10 mouse cellular contexts compared by ENCODE assay signal in the genomic region with DNA sequence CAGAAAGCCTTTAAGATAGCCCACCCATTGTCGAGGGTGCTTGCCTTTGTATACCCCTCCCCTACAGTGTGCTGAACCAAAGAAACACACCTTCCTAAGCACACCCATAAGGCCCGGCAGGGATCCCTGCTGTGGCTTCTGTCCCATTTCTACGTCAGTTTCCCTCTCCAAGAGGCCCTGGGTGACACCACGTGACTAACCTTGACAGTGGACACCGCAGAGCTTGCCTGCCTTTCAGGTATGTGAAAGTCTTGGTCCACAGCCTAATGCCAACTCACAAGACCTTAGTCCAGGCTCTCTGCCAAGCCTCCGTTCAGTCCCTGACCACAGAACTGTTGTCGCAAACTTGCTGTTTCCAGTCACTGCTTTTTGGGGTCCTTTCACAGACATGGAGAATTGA. TPM values are rescaled to one million over a fixed set of nuclear protein-coding genes. Genes with fewer than 3 reads are reported as not detected.
DNase-seq lines count a peak whose midpoint lies in the region; ATAC-seq and TF ChIP-seq lines count a peak whose summit lies in the region.
"Had no signal": no experiment of that assay in that cellular context is flagged by ENCODE, and none has a peak within 500 bp of the region (broad histone marks: within the 10 kb centered on the region; RNA-seq: fewer than 3 reads in every experiment).

No protein-coding gene starts in this region.

- H3K4me1 ChIP-seq in G1E (ENCODE audit: insufficient read depth, low read depth, low read length): peaks cover 41% of the 10 kb centered on the region
- H3K4me1 ChIP-seq in lung, embryonic 15.5 days: no peaks in the 10 kb centered on the region
- no peaks in the 10 kb centered on the region for H3K4me1 ChIP-seq in hindbrain, embryonic 16.5 days (ENCODE audit: control insufficient read depth, insufficient read depth, low read depth, low read length)
- H3K4me1 ChIP-seq: embryonic facial prominence, embryonic 15.5 days; limb, embryonic 13.5 days had no signal

- no peaks in the 10 kb centered on the region for H3K36me3 ChIP-seq in G1E (replicated peaks)
- no peaks in the 10 kb centered on the region for H3K36me3 ChIP-seq in lung, embryonic 15.5 days
- H3K36me3 ChIP-seq in hindbrain, embryonic 16.5 days (ENCODE audit: control insufficient read depth, insufficient read depth, low read length): no peaks in the 10 kb centered on the region
- H3K36me3 ChIP-seq: embryonic facial prominence, embryonic 15.5 days; limb, embryonic 13.5 days had no signal

- TF ChIP-seq POLR2A in brain, embryonic 14.5 days (IDR thresholded peaks at IDR 0.05; ENCODE audit: borderline replicate concordance, extremely low read depth, insufficient read depth, insufficient read length, poor library complexity, severe bottlenecking): no peak

- no peak overlapping the region for H3K27ac ChIP-seq in lung, embryonic 15.5 days
- no peak overlapping the region for H3K27ac ChIP-seq in hindbrain, embryonic 16.5 days (ENCODE audit: low read depth, low read length)
- H3K27ac ChIP-seq: embryonic facial prominence, embryonic 15.5 days; limb, embryonic 13.5 days had no signal

- H3K4me3 ChIP-seq in G1E (ENCODE audit: low read depth, low read length): peak overlapping the region; percentile 62; the same call in 1 of the 2 replicates
- no peak overlapping the region for H3K4me3 ChIP-seq in lung, embryonic 15.5 days
- no peak overlapping the region for H3K4me3 ChIP-seq in hindbrain, embryonic 16.5 days (ENCODE audit: low read length)
- H3K4me3 ChIP-seq: embryonic facial prominence, embryonic 15.5 days; limb, embryonic 13.5 days had no signal

- no peak overlapping the region; the same call in 1 of the 2 replicates for H3K4me2 ChIP-seq in lung, embryonic 15.5 days
- no peak overlapping the region for H3K4me2 ChIP-seq in hindbrain, embryonic 16.5 days (ENCODE audit: low read length)
- H3K4me2 ChIP-seq: embryonic facial prominence, embryonic 15.5 days; limb, embryonic 13.5 days had no signal

- no peaks in the 10 kb centered on the region for H3K9me3 ChIP-seq in G1E (replicated peaks)
- H3K9me3 ChIP-seq in lung, embryonic 15.5 days: no peaks in the 10 kb centered on the region
- H3K9me3 ChIP-seq in hindbrain, embryonic 16.5 days (ENCODE audit: control insufficient read depth, low read length): no peaks in the 10 kb centered on the region
- H3K9me3 ChIP-seq: embryonic facial prominence, embryonic 15.5 days; limb, embryonic 13.5 days had no signal

- peak; percentile 4; the same call in 1 of the 2 replicates for ATAC-seq in G1E (ENCODE audit: extremely low read depth, insufficient number of reproducible peaks, low FRiP score, poor library complexity, severe bottlenecking)
- ATAC-seq in lung, embryonic 15.5 days (ENCODE audit: borderline replicate concordance, extremely low read depth, low FRiP score, low TSS enrichment): peak; percentile 81
- ATAC-seq in hindbrain, embryonic 16.5 days: no peak

- DNase-seq in G1E (ENCODE audit: low spot score): peak; percentile 35
- peak; percentile 1 for DNase-seq in brain, embryonic 14.5 days (ENCODE audit: low read depth)
- DNase-seq in kidney, adult 18-20 months: peak; percentile 73
- no peak for DNase-seq in layer of hippocampus, adult 18-20 months (ENCODE audit: low spot score in 2 of 2)
- DNase-seq in layer of hippocampus, postnatal 25 days (ENCODE audit: extremely low spot score in 1 of 2, low spot score in 1 of 2): no peak
- no peak for DNase-seq in cerebellum, postnatal 25 days

- peaks cover 5% of the 10 kb centered on the region for H3K27me3 ChIP-seq in G1E (ENCODE audit: insufficient read depth, low read length)
- H3K27me3 ChIP-seq in lung, embryonic 15.5 days: no peaks in the 10 kb centered on the region
- no peaks in the 10 kb centered on the region for H3K27me3 ChIP-seq in hindbrain, embryonic 16.5 days (replicated peaks; ENCODE audit: control insufficient read depth, insufficient read depth, low read length)
- H3K27me3 ChIP-seq: embryonic facial prominence, embryonic 15.5 days; limb, embryonic 13.5 days had no signal

- TF ChIP-seq CTCF in G1E (IDR thresholded peaks at IDR 0.05; ENCODE audit: low read depth, low read length): no peak
- TF ChIP-seq CTCF in brain, embryonic 14.5 days (IDR thresholded peaks at IDR 0.05; ENCODE audit: borderline replicate concordance, extremely low read depth, insufficient read depth, insufficient read length): no peak

- no peak overlapping the region for H3K9ac ChIP-seq in lung, embryonic 15.5 days
- H3K9ac ChIP-seq in hindbrain, embryonic 16.5 days (ENCODE audit: low read depth, low read length): no peak overlapping the region
- H3K9ac ChIP-seq: embryonic facial prominence, embryonic 15.5 days; limb, embryonic 13.5 days had no signal

- WGBS in lung, embryonic 15.5 days: 52% methylated on average over 7 of the region's 7 CpGs
- 74% methylated on average over 7 of the region's 7 CpGs for WGBS in hindbrain, embryonic 16.5 days

RNA-seq across cellular contexts. Expression of gene Samd7, which starts 20.1 kb away (rescaled TPM):
- total RNA-seq in G1E (2014; fragmentation: Nextera tagmentation) (not detected in 2 replicates), G1E (2017) (0.16 TPM in 1 of 2 replicates, not detected in the other)
- not detected in 2 replicates for polyA plus RNA-seq in G1E (2012)
- polyA plus RNA-seq in brain, embryonic 14.5 days (2012; rRNA removed): 0.04 and 0.08 TPM in 2 replicates
- polyA plus RNA-seq in lung, embryonic 15.5 days (2015; fragmentation: Nextera tagmentation; extraction: Ambion mirVana): not detected in 2 replicates
- total RNA-seq in layer of hippocampus, adult 18-20 months (2021): not detected
- total RNA-seq in layer of hippocampus, postnatal 25 days (2021): not detected
- polyA plus RNA-seq in hindbrain, embryonic 16.5 days (2015; fragmentation: Nextera tagmentation; extraction: Ambion mirVana): 0.05 and 0.06 TPM in 2 replicates
- polyA plus RNA-seq: embryonic facial prominence, embryonic 15.5 days; limb, embryonic 13.5 days had no signal

RNA-seq across cellular contexts. Expression of gene Sec62, which starts 26.5 kb away (rescaled TPM):
- total RNA-seq in G1E (2014; fragmentation: Nextera tagmentation) (66.2 and 68.0 TPM in 2 replicates), G1E (2017) (88.0 and 108 TPM in 2 replicates)
- polyA plus RNA-seq in G1E (2012): 11.1 and 13.5 TPM in 2 replicates
- 44.1 and 51.0 TPM in 2 replicates for polyA plus RNA-seq in brain, embryonic 14.5 days (2012; rRNA removed)
- 72.1 and 74.5 TPM in 2 replicates for polyA plus RNA-seq in lung, embryonic 15.5 days (2015; fragmentation: Nextera tagmentation; extraction: Ambion mirVana)
- 10 to 100 TPM; 96.6 to 99.3 TPM for total RNA-seq in layer of hippocampus, adult 18-20 months (2021)
- total RNA-seq in layer of hippocampus, postnatal 25 days (2021): 10 to 100 TPM; 96.2 to 98.3 TPM
- polyA plus RNA-seq in hindbrain, embryonic 16.5 days (2015; fragmentation: Nextera tagmentation; extraction: Ambion mirVana): 69.4 and 74.3 TPM in 2 replicates

Comparison
In these comparisons a context has a peak if more than half of its experiments do, and no peak if none do; other contexts are left out.
1. DNase-seq: peak in G1E (single experiment), brain, embryonic 14.5 days (single experiment) and kidney, adult 18-20 months (single experiment); none in layer of hippocampus, adult 18-20 months (0 of 2), layer of hippocampus, postnatal 25 days (0 of 2) and cerebellum, postnatal 25 days (0 of 2).